Mouse (Mus musculus) ES-Bruce4 (cell line): ENCODE data around the gene Gm17949. TPM values are rescaled to one million over a fixed set of nuclear protein-coding genes. Genes with fewer than 3 reads are reported as not detected.
A peak's percentile ranks its signal among the peaks of the same experiment; 100 is the strongest.

Experiments
- H3K27ac ChIP-seq: 2 replicates; pipeline ENCODE4 v1.5.1; 2012; ENCODE audit warnings: low read length, inconsistent platforms; ENCODE audit not compliant: insufficient read depth
- H3K27me3 ChIP-seq: 2 replicates; pipeline ENCODE4 v1.6.1; 2012; ENCODE audit warnings: mild to moderate bottlenecking, low read length, inconsistent platforms; ENCODE audit not compliant: control insufficient read depth, poor library complexity, insufficient read depth, severe bottlenecking
- H3K36me3 ChIP-seq: 2 replicates; pipeline ENCODE4 v1.6.1; 2012; ENCODE audit warnings: inconsistent platforms, mild to moderate bottlenecking, low read length, moderate library complexity; ENCODE audit not compliant: control insufficient read depth, poor library complexity, insufficient read depth, severe bottlenecking
- H3K4me1 ChIP-seq: one replicate; pipeline ENCODE4 v1.8.1; 2011; ENCODE audit warnings: low read length; ENCODE audit not compliant: control insufficient read depth, insufficient read depth
- H3K4me3 ChIP-seq: 2 replicates; pipeline ENCODE4 v1.5.1; 2011; ENCODE audit warnings: low read depth, mild to moderate bottlenecking, low read length
- H3K9ac ChIP-seq: 2 replicates; pipeline ENCODE4 v1.6.1; 2012; ENCODE audit warnings: low read depth, mild to moderate bottlenecking, inconsistent platforms; ENCODE audit not compliant: poor library complexity, severe bottlenecking
- H3K9me3 ChIP-seq: replicated peaks from 2 replicates; pipeline ENCODE4 v1.6.1; 2012; ENCODE audit warnings: mild to moderate bottlenecking, low read length, inconsistent platforms; ENCODE audit not compliant: control insufficient read depth, poor library complexity, insufficient read depth, severe bottlenecking
- CTCF ChIP-seq: IDR thresholded peaks from one replicate; pipeline ENCODE4 v1.8.1; 2011; ENCODE audit warnings: low read depth, low read length
- EP300 ChIP-seq: IDR thresholded peaks from 2 replicates; pipeline ENCODE4 v1.6.1; 2011; ENCODE audit warnings: low read depth, low read length; ENCODE audit not compliant: insufficient read depth
- POLR2A ChIP-seq: IDR thresholded peaks from one replicate; pipeline ENCODE4 v1.8.1; 2011; ENCODE audit warnings: low read length; ENCODE audit not compliant: insufficient read depth
- polyA plus RNA-seq: library from polyadenylated mRNA; stranded (reverse); fragments of >200 nt; gene quantifications from 2 replicates; pipeline ENCODE4 v1.2.4, GENCODE M21; 2011; ENCODE audit warnings: low read depth; ENCODE audit not compliant: missing spikeins, insufficient read depth, insufficient read length

Gm17949 gene
- polyA plus RNA-seq, 1 experiment: not detected

DNA sequence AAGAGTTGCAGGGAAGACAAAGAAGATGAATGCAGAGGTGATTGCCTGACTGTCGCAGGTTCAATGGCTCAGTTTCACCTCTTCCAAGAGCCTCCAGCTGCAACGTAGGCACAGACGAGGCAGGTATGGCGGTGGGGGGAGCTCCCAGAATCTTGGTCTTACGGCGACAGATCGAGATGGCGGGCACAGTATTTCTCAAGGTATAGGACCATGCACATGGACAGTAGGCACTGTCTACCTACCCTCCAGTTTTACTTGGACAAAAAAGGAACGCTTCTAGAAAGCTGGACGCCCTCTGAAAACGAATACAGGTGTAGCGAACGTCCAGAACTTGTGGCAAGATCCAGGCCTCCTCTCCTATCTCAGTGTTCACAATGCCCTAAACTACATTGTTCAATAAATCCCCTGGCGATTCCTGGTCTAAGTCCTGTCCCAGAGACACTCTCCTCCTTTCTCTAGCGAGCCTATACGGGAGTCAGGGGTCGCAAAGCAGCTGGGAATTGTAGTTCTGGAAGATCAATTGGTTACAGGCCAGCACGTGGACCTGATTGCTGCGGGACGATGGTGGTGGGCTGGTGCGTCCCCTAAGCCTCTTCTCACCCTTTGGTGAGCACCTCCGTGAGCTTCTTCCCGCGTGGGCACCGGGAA is 21.7 kb upstream of the Gm17949 start:
- Histone ChIP-seq H3K9me3 (no peaks in the 10 kb centered on the region), H3K36me3 (peaks cover 20% of the 10 kb centered on the region), H3K27ac (peak overlapping the region; percentile 80), H3K27me3 (no peaks in the 10 kb centered on the region), H3K4me1 (peaks cover 3% of the 10 kb centered on the region), H3K9ac (peak overlapping the region; percentile 60), H3K4me3 (peak overlapping the region; percentile 81)
- no peak for TF ChIP-seq EP300
- TF ChIP-seq CTCF: no peak
- no peak for TF ChIP-seq POLR2A

DNA sequence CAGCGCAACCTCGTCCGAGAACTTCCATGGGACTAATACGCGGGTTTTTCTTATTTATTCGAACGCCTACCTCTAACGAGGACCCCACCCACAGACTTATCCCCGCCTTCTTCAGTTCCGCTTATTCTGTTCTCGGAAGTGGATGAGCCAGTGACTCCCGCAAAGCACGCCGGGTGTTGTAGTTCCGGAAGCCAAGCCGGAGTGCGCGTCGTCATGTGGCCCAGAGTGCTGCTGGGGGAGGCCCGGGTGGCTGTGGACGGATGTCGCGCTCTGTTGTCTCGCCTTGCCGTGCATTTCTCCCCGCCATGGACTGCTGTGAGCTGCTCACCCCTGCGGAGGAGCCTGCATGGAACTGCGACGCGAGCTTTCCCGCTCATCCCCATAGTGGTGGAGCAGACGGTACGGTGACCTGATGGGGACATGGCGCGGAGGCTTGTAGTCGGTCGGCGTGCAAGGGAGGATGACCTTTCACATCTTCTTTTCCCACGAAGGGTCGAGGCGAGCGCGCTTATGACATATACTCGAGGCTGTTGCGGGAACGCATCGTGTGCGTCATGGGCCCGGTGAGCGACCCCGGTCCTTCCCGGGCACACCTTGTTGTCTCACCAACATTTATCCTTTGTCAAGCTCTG is 21.0 kb upstream of the Gm17949 start, which contains the start of gene Clpp:
Gene Clpp, plus strand, starts transcription at position 191 of the 632 bp plus-strand sequence.
- peak within 1 kb of the TSS; percentile 80 for H3K27ac ChIP-seq
- peak within 1 kb of the TSS; percentile 81 for H3K4me3 ChIP-seq
- peaks cover 26% of the 10 kb centered on the region for H3K36me3 ChIP-seq
- TF ChIP-seq EP300: no peak
- TF ChIP-seq POLR2A: peak; percentile 84
- H3K27me3 ChIP-seq: no peaks in the 10 kb centered on the region
- H3K9ac ChIP-seq: peak within 1 kb of the TSS; percentile 60
- peaks cover 3% of the 10 kb centered on the region for H3K4me1 ChIP-seq
- H3K9me3 ChIP-seq: no peaks in the 10 kb centered on the region

- H3K36me3 ChIP-seq: peaks cover 34% of the 10 kb centered on the region
- no peak for TF ChIP-seq POLR2A
- TF ChIP-seq CTCF: no peak
- no peak for TF ChIP-seq EP300
These were observed 20.3 kb upstream of the Gm17949 start for GRCm38 (mm10) chr17:56990966-56991365.

DNA sequence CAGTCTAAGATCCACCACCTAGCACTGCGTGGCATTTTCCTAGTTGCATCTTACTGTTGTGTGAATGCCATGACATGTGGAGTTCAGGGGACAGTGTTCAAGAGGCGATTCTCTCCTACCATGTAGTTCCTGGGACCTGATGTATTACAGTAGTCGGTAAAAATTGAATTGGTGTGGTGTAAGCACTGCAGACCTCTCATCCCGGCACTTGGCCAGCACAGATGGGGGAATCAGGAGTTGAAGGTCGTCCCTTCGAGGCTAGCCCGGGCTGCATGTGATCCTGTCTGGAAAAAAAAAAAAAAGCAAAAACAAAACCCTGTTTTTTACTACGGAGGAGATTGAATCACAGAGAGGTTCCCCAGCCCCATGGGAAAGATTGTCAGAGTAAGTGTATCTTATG is 16.2 kb upstream of the Gm17949 start:
- no peak overlapping the region for H3K4me3 ChIP-seq
- TF ChIP-seq CTCF (no peak), EP300 (no peak), POLR2A (no peak)
- no peak overlapping the region for H3K27ac ChIP-seq
- H3K27me3 ChIP-seq: no peaks in the 10 kb centered on the region
- peaks cover 40% of the 10 kb centered on the region for H3K36me3 ChIP-seq
- no peaks in the 10 kb centered on the region for H3K9me3 ChIP-seq
- no peak overlapping the region for H3K9ac ChIP-seq
- peaks cover 3% of the 10 kb centered on the region for H3K4me1 ChIP-seq

More at GRCm38 (mm10) chr17:56990966-56991365, 20.3 kb upstream of the Gm17949 start:
- Histone ChIP-seq H3K27me3 (no peaks in the 10 kb centered on the region), H3K4me1 (peaks cover 3% of the 10 kb centered on the region), H3K9ac (peak overlapping the region; percentile 60), H3K9me3 (no peaks in the 10 kb centered on the region), H3K4me3 (peak overlapping the region; percentile 81), H3K27ac (no peak overlapping the region)

DNA sequence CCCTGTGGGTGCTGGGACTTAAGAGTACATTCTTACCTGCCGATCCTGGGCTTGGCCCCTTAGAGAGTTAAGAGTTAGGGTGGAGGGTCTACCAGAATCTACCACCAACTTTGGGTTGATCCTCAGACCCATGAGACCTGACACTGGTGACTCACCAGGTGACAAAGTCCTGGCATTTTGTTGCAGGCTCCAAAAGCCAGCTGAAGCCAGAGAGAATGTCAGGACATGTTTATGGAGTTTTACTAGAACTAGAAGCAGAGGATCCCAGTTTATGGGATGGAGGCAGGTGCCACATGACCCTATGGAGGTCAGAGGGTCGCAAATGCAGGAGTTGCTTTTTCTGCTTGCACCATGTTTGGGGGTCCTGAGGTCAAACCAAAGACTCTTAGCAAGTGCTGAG is 14.8 kb upstream of the Gm17949 start:
- Histone ChIP-seq H3K27me3 (no peaks in the 10 kb centered on the region), H3K36me3 (peaks cover 40% of the 10 kb centered on the region), H3K4me1 (no peaks in the 10 kb centered on the region), H3K9ac (no peak overlapping the region), H3K9me3 (no peaks in the 10 kb centered on the region), H3K27ac (no peak overlapping the region), H3K4me3 (no peak overlapping the region)
- TF ChIP-seq CTCF: no peak
- TF ChIP-seq POLR2A: no peak
- no peak for TF ChIP-seq EP300

DNA sequence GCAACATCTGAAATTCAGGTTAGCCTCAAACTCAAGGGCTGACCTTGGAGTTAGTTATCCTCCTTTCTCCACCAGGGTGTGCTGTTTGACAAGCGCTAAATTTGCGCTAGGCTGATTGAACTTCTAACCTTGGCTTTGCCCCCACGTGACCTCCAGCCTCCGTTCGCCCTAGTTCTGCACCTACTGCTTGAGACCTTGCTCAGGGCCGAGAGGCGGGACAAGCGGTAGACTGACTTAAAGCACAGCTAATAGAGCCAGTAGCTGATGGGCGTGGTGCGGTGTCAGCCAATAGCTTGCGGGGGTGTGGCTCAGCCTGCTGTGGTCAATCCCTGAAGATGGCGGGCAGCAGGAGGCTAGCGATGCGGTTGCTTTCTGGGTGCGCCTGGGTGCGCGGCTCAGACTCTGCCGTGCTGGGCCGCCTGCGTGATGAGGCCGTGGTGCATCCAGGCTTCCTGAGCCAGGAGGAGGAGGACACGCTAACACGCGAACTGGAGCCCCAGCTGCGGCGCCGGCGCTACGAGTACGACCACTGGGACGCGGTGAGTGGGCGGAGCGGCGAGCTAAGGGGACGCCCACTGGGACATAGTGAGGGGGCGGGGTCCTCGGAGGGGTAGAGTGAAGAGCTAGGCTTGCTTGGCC is 14.1 kb upstream of the Gm17949 start, which contains the start of gene Alkbh7:
Gene Alkbh7, plus strand, starts transcription at position 311 of the 639 bp plus-strand sequence.
- Histone ChIP-seq H3K9me3 (no peaks in the 10 kb centered on the region), H3K4me1 (no peaks in the 10 kb centered on the region), H3K9ac (peak within 1 kb of the TSS; percentile 12; the same call in 1 of the 2 replicates), H3K27ac (no peak within 1 kb of the TSS), H3K4me3 (peak within 1 kb of the TSS; percentile 69), H3K27me3 (no peaks in the 10 kb centered on the region), H3K36me3 (peaks cover 38% of the 10 kb centered on the region)
- TF ChIP-seq CTCF: peak; percentile 60
- peak; percentile 65 for TF ChIP-seq POLR2A
- TF ChIP-seq EP300: 0 out of 2 replicates have a peak, but pooled peaks have one; percentile 29
